ENCODE assay signal across 1 mouse cellular context in genomic region chr15:101260874-101261622, GRCm38 (mm10).
TF ChIP-seq lines count a peak whose summit lies in the region.

No protein-coding gene starts in this region.

TF ChIP-seq in MEL, 35 proteins besides CTCF, POLR2A, EP300 and RAD21 (continued from another document):
- peak; percentile 33; the same call in 1 of the 2 replicates for TF ChIP-seq NELFE (IDR thresholded peaks at IDR 0.05; ENCODE audit: low read depth, low read length)
- no peak for TF ChIP-seq ETS1 (IDR thresholded peaks at IDR 0.05; ENCODE audit: low read depth, low read length)
- TF ChIP-seq ELF1 (IDR thresholded peaks at IDR 0.05; ENCODE audit: low read depth, low read length), result peak; percentile 70
- no peak for TF ChIP-seq USF2 (IDR thresholded peaks at IDR 0.05; ENCODE audit: borderline replicate concordance in 1 of 2, insufficient read depth in 1 of 2, low read depth in 1 of 2, low read length in 2 of 2)
- peak; percentile 84 for TF ChIP-seq SIN3A (IDR thresholded peaks at IDR 0.05; ENCODE audit: low read length)
- 0 out of 2 replicates have a peak, but pooled peaks have one; percentile 10 for TF ChIP-seq CHD1 (IDR thresholded peaks at IDR 0.05; ENCODE audit: low read depth, low read length)
- TF ChIP-seq MEF2A (IDR thresholded peaks at IDR 0.05; ENCODE audit: extremely low read depth, insufficient replicate concordance, low read depth, low read length, poor library complexity, severe bottlenecking), result 0 out of 2 replicates have a peak, but pooled peaks have one; percentile 45
- TF ChIP-seq ZMIZ1 (IDR thresholded peaks at IDR 0.05; ENCODE audit: low read depth, low read length), result peak; percentile 51; the same call in 1 of the 2 replicates
- 0 out of 2 replicates have a peak, but pooled peaks have one; percentile 44 for TF ChIP-seq MYC (IDR thresholded peaks at IDR 0.05; ENCODE audit: low read depth, low read length)
- peak; percentile 94 for TF ChIP-seq TBP (IDR thresholded peaks at IDR 0.05; ENCODE audit: low read depth, low read length)
- peak; percentile 95 for TF ChIP-seq UBTF (IDR thresholded peaks at IDR 0.05; ENCODE audit: borderline replicate concordance, insufficient read depth, low read depth, low read length)
- peak; percentile 79 for TF ChIP-seq ZNF384 (IDR thresholded peaks at IDR 0.05; ENCODE audit: low read depth, low read length)
- no peak for TF ChIP-seq MAZ (IDR thresholded peaks at IDR 0.05; ENCODE audit: low read depth, low read length)
- no peak for TF ChIP-seq TAL1 (IDR thresholded peaks at IDR 0.05; ENCODE audit: low read length)
